Mouse (Mus musculus): ENCODE measurements around the gene Slc27a1.

DNA sequence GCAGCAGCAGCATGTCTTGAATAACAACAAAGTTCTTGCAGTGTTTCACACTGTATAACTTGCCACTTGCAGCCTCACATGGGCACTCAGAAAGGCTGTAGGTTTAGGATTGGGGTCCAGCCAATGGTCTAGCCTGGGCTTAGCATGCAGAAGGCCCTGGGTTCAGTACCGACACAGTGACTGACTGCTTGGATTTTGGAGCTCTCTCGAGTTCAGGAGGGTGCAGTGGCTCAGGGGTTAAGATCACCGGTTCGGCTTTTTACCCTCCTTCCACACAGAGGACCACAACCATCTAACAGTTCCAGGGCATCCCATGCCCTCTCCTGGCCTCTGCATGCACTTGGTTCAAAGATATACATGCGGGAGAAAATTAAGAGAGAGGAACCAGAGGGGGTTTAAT is 22.3 kb downstream of the Slc27a1 start:
- no peak for TF ChIP-seq POLR2A (IDR thresholded peaks at IDR 0.05; ENCODE audit: borderline replicate concordance, extremely low read depth, insufficient read depth, insufficient read length, poor library complexity, severe bottlenecking)
- TF ChIP-seq CTCF (IDR thresholded peaks at IDR 0.05; ENCODE audit: borderline replicate concordance, extremely low read depth, insufficient read depth, insufficient read length) = no peak
